Mouse (Mus musculus): ENCODE results near the gene Sec14l1.
A peak's percentile ranks its signal among the peaks of the same experiment; 100 is the strongest.

Sec14l1 gene

DNA sequence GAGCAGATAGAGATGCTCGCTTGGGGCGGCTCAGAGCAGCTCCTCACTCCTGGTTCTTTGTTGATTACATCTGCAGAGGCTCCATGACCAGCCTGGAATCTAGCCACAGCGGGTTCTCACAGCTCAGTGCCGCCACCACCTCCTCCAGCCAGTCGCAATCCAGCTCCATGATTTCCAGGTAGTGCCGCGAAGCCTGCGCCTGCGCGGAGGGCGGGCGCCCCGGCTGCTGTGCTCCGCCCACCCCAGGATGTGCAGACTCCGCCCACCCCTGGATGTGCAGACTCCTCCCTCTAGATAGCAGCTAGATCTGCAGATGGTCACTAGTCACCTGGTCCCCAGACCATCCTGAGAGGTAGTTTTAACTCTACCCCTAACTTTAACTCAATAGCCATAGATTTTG lies 41.8 kb downstream of the Sec14l1 start:
- DNase-seq (ENCODE audit: low spot score), result peak; percentile 78

DNA sequence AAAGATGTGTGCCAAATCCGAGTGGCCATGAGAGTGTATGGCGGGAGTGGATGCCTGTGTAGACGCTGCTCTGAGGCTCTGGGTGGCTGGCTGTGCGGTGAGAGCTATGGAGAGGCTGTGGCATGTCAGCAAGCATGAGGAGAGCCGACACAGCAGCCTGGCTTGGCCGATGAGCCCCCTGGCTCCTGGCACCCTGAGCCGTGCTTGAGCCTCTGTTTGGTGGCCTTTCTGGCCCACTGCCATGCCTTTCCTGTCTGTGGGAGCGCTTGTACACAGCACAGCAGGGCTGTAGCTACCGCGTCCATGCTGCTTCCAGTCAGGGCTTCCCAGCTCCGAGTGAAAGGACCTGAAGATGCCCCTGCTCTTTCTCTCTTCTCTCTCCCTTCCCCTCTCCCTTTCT lies 43.4 kb downstream of the Sec14l1 start:
- no peak for DNase-seq (ENCODE audit: low spot score)

DNA sequence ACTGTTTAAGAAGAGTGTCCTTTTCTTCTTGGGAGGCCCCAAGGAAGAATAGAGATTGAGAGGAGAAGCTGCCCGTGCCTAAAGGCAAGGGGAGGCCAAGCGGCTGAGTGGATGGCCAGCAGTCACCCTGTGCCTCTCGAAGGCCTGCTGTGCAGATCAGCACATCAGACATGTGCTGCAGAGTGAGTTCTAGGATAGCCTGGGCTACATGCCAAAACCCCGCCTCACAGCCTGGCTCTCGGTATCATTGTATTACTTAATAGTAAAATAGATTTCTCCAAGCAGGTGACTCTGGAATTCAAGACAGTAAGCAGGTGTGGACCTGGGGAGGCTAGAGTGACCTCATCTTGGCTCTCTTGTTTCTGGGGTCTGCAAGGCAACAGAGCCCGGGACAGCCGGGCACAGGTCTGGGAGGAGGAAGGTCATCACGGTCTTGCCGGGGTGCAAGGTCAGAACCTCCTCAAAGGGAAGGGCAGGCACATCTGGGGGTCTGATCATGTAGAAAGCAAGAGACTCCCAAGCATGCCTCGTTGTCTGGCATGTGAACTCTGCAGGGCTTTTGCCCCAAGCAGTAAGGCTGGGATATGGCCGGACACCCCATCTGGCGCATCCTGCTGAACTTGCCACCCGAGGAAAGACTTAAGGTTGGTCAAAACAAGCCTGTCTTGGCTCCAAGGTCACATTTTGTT lies 44.4 kb downstream of the Sec14l1 start:
- DNase-seq (ENCODE audit: low spot score), result no peak

DNA sequence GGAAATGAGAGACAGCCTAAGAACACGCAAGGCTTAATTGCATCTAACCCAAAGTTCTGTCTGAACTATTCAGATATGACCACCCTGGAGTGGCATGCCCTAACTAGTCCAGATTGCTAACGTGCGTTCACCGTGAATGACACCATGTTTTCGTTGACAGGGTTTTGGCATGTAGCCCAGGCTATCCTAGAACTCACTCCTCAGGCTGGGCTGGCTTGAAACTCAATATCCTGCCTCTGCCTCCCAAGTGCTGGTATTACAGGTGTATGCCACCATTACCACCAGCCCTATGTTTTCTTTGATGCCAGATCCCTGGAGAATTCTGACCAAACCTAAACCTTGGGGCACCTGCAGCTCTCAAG lies 45.0 kb downstream of the Sec14l1 start:
- no peak for DNase-seq (ENCODE audit: low spot score)

DNA sequence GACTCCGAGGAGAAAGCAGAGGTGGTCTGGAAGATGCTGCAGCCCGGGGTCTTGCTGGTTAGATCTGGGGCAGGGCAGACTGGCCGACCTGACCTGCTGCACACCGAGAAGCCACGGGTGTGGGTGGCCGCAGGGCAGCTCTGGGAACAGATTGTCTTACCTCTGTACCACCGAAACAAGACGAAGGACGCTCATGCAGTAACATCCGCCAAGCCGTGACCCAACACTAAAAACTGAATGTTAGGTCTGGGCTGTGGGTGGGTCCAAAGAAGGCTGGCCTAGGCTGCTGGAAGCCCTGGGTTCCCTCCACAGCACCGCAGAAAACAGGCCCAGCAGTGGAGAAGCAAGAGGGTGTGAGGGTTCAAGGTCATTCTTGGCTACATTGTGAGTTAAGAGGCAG lies 45.8 kb downstream of the Sec14l1 start:
- no peak for DNase-seq (ENCODE audit: low spot score)

DNA sequence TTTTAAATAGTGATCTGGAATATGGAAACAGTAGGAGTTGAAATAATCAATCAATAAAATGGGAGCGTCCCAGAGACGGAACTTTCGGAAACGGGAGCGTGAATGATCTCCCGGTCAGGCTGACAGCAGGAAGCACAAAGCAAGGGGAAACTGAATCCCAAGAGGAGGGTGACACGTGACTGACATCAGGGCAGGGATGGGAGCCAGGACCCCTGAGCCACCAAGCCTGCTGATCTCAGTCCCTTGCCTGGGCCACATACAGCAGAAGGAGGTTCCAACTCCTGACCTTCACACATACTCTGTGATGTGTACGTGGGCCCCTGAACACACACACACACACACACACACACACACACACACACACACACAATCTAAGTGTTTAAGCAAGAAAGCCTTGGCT lies 46.6 kb downstream of the Sec14l1 start:
- DNase-seq (ENCODE audit: low spot score), result no peak

DNA sequence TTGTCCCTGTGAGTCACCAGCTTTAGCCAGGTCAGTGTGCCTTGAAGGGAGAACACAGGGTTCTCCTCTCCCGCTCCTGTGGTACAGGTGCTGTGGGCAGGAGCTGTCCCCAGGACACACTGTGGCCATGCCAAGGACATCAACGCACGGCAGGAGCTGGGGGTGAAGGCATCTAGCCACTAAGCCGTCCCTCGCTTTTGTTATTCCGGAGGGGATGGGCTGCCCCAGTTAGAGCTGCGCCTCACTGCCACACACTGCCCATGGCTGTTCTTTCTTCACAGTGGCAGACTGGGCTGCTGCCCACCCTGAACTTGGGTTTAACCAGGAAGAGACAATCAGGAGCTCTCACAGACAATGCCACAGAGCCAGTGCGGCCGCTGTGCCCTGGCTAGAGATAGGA lies 48.1 kb downstream of the Sec14l1 start:
- no peak for DNase-seq (ENCODE audit: low spot score)

DNA sequence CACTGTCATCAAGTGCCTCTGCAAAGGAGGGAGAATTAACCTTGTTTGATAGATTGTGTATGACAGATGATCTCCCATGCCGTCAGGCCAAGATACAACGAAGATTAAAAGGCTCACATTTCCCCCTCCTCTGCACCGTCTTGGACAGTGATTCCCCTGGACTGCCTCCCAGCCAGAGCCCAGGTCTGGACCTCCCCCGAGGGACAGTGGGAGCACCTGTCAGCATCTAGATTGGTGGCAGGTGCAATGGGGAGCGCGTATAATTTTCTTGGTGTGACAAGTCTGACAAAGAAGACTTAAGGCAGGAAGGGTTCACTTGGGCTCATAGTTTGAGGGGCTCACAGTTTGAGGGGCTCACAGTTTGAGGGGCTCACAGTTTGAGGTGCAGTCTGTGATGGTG lies 48.8 kb downstream of the Sec14l1 start:
- no peak for DNase-seq (ENCODE audit: low spot score)

DNA sequence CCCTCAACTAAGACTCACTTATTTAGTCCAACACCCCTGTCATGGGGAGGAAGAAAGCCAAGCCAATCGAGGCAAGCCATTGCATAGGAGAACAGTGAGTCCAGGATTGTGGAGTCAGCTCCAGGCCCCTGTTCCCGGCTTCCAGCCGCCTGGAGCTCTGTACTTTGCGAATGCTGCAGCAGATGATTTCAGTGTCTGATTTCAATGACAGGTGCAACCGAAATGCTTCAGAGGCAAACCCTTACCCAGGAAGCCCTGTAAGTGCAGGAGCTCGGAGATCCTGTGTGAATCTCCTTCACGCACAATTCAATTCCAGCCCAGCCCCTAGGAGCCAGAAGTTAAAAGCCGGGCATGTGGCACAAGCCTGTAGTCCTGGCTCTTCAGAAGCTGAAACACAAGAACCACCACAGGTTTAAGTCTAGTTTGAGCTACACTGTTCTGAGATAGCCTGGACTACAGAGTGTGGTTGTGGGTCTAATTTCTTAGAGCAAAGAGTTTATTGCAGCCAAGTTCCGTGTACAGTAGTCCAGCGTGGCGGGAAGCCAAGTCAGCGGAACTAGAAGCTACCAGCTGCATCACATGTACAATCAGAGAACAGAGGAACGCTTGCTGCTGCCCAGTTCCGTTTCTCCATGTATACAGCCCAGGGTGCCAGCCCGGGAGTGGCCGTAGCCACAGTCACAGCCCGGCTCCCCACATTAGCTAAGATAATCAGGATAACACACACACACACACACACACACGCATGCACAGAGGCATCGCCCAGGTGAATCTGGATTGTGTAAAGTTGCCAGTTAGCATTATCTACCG lies 53.5 kb downstream of the Sec14l1 start:
- DNase-seq (ENCODE audit: low spot score), result no peak

DNA sequence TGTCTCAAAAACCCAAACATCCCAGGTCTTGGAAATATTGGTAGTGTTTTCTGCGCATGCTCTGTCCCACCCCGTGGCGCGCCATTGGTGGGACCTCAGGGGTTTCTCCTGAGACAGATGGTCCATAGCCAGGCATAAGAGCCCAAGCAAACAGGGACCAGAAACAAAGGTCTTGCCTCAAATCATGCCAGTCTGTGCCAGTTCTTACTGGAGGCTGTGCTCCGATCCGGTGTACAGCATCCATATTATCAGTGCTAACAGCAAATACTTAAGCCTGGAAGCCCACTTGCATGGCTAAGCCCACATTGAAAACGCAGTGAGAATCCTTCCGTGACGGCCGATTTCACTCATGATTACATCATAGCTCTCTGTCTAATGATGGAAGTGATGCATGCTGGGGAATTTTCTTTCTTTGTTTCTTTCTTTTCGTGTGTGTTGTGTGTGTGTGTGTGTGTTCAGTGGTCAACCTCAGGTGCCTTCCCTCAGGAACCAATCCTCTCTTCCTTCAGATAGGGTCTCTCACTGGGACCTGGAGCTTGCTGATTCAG lies 54.2 kb downstream of the Sec14l1 start:
- no peak for DNase-seq (ENCODE audit: low spot score)

DNA sequence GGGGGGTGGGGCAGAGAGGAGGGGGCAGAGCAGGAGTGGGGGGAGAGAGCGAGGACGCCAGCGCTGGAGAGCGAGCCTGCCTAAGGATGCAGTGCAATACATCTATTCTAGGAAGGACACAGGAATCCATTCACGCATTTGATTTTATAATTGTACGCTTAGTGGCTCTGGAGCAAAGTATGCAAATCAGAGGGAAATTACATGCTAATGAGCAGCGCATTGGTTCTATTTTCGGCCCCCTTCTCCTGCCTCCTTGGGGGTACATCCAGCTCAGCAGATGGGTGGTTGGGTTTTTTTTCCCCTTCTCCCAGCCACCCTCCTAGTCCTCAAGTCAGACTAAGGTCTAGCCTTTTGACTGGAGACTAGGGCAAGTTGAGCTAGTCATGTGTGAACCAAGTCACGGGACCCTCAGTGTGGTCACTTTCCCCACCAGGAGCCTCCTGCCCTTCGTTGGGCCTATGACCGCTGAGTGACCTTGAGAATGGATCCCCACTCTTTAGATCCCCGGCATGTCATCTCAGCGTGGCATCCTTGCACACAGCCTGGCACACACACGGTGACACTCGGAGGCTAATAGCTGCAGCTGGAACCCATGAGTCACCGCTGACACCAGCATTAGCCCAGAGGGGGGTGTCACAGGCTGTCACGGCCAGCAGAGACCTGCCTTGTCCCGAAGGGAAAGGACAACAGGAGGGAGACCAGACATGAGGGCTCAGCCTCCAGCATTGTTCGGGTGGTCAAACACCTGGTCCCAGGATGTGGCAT lies 55.0 kb downstream of the Sec14l1 start:
- DNase-seq (ENCODE audit: low spot score), result no peak

DNA sequence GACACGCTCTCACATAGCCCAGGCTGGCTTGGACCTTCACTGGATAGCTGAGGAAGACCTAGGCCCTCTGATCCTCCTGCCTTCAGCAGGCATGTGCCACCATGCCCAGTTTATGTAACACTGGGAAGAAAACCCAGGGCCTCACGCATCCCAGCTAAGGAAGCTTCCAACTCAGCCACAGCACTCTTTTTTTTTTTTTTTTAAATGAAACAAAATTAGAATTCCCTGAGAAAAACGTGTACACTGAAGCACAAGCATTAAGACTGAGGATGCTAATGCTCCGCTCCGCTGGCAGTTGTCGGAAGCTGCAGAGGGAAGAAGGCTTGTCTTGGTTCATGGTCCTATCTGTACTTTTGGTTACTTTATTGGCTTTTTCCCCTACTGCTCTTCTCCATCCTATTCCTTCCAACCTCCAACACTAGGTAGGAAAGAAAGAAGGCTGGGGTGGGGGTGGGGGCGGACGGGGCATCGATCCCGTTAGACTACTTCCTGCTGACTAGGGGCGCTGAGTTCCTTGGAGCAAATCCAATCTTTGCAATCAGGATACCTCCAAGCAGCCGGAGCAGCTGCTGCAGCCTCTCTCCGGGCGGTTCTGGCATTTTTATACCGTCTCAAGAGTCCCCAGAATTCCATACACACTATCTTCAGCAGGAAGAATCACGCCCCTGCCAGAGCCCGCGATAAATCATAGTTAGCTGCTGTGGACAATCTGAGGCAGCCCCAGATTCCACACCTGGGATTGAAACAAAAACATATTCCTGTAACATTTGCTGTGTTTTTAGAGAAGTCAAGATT lies 59.3 kb downstream of the Sec14l1 start:
- no peak for DNase-seq (ENCODE audit: low spot score)

DNA sequence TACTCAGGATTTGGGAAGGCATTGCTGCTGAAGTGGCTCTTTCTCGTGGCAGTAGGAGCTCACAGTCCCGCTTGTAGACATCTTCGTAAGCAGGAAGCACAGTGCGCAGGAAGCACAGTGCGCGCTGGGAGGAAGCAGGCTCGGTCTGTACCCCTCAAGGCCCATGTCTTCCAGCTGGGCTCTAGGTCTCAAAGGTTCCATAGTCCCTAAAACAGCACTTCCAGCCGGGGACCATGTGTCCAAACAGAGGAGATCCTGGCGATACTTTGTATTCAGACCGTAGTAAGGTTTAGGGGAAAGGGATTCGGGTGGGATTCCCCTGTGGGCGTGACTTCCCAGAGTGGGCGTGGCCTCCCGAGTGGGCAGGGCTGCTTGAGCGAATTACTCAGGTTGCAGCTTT lies 60.0 kb downstream of the Sec14l1 start:
- DNase-seq (ENCODE audit: low spot score), result no peak

DNA sequence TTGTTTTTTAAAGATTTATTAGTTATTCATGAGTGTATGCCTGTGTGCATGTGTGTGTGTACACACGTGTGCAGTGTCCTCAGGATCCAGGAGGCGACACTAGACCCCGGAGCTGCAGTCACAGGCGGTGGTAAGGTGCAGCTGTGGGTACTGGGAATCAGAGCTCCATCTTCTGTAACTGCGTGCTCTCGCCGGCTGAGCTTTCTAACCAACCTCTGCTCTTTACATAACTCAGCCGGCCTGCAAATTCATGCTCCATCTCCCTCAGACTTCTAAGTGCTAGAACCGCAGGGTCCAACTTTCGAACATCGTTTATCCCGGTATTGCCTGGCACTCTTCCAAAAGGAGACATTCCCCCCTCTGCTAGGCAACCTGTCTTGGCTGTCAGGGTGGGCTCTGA lies 60.5 kb downstream of the Sec14l1 start:
- DNase-seq (ENCODE audit: low spot score), result no peak

DNA sequence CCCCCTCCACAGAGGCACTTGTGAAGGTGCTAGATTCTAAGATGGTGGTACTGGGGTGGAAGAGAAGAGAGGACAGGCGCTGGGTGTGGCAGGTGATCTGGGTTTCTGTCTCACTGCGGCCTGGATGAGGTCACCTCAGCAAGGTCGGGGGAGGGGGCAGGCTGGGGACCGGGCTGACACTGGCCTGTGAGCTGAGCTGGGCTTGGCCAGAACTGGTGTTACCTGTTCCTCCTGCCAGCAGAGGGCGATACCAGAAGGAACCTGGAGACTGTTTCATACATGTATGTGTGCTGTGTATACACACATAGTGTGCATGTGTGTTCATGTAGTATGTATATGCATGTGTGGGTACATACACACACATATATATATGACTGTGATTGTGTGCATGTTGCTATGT lies 61.3 kb downstream of the Sec14l1 start:
- DNase-seq (ENCODE audit: low spot score), result no peak

DNA sequence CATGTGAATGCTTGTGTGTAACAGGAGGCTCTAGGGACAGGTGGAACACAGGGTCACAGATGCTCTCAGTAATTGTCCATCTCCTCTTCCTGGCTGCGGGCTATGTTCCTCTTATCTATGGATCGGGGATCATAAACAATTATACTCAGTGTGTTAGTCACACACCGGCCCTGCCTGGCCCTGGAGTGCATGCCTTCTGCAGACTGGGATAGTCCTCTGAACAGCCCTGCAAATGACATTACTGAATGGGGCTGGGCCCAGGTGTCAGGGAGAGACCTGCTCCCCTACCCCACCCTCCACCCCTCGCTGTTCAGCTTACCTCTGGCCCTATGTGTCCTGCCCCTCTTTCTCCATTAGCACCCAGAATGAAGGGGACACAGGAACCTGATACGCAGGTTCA lies 61.9 kb downstream of the Sec14l1 start:
- no peak for DNase-seq (ENCODE audit: low spot score)

DNA sequence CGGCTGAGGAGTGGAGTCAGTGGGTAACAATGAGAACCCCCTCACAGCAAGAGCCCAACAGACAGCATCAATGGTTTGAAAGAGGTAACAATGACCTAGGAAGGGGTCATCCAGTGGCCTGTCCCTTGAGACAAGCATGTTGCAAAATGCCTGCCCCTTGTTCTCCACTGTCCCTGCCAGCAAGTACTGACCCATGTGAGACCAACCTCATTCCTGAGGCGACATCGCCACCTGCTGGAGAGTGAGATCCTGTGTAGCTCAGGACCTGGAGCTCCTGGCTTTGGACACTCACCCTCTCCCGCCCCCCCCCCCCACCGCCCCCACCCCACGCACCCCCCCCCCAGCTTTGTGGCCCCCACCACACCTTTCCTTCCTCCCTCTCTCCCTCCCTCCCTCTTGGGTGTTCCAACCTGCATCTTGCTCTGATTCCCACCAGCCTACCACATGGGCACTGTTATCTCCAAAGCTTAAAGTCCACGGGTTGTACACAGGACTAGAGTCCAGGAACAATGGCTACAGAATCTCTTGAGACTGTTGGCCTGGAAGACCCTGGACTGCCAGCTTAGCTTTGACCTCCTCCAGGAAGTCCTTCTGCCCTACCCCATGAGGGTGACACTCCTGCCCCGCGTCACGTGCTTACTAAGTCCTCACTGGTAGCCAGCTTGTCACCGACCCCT lies 62.5 kb downstream of the Sec14l1 start:
- DNase-seq (ENCODE audit: low spot score), result peak; percentile 87

DNA sequence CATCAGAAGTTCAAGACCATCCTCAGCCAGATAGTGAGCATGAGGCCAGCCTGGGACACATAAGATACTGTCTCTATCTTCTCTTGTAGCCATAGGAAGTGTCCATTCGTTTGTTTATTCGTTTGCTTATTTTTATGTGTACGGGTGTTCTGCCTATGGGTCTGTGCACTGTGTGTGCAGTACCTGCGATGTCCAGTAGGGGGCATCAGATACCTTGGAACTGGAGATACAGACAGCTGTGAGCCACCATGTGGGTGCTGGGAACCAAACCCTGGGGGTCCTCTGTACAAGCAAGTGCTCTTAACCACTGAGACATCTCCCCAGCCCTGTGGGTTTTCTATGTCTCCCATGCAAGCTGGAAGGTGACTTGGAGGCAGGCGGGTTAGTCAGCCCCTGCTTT lies 64.9 kb downstream of the Sec14l1 start:
- no peak for DNase-seq (ENCODE audit: low spot score)

DNA sequence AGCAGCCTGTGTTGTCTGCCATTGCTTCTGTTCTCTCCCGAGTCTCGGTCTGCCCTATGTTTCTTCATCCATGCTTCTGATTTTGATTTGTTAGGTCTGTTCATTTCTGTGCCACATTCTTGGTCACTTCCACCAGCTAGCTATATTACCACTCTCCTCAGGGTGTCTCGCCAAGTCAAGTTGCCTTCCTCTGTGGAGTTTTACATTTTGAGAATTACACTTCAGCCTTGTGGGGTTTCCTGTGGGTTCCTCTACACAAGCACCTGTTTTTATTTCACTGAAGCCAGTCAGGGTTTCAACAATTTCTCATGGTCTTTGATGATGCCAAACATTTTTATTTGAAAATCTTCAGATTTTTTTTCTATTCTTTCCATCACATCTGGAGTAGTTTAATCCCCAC lies 67.8 kb downstream of the Sec14l1 start:
- DNase-seq (ENCODE audit: low spot score), result no peak

DNA sequence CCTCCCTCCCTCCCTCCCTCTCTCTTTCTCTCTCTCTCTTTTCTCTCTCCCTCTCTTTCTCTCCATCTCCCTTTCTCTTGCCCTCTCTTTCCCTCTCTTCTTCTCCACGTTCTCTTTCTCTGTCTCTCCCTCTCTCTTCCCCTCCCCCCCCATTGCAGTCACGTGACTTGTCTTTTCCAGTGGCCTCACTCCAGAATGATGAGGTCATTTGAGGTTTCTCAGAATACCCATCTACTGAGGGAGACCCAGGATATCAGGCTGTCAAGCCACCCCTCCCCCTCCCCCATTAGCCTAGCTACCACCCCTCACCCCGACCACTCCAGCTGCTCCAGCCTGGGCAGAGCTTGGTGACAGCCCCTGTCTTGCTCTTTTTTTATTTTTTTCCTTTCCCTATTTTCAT lies 68.3 kb downstream of the Sec14l1 start:
- DNase-seq (ENCODE audit: low spot score), result no peak

DNA sequence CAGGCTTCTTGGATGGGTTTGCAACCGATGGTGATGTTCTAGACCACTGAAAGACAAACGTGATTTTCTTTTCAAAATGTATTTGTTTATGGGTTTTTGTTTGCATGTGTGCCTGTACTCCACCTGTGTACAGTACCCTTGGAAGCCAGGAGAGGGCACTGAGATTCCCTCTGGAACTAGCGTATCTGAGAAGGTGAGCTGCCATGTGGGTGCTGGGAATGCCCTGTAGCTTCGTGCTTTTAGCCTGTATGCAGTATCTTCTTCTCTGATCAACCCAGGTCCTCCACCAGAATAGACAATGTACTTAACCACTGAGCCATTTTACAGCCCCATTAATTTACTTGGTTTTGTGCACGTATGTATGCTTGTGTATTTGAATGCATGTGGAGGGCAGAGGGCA lies 68.9 kb downstream of the Sec14l1 start:
- no peak for DNase-seq (ENCODE audit: low spot score)

Measured in yolk sac, embryonic 10.5 days (tissue).